Mouse (Mus musculus): ENCODE results near the gene Shc3.

DNA sequence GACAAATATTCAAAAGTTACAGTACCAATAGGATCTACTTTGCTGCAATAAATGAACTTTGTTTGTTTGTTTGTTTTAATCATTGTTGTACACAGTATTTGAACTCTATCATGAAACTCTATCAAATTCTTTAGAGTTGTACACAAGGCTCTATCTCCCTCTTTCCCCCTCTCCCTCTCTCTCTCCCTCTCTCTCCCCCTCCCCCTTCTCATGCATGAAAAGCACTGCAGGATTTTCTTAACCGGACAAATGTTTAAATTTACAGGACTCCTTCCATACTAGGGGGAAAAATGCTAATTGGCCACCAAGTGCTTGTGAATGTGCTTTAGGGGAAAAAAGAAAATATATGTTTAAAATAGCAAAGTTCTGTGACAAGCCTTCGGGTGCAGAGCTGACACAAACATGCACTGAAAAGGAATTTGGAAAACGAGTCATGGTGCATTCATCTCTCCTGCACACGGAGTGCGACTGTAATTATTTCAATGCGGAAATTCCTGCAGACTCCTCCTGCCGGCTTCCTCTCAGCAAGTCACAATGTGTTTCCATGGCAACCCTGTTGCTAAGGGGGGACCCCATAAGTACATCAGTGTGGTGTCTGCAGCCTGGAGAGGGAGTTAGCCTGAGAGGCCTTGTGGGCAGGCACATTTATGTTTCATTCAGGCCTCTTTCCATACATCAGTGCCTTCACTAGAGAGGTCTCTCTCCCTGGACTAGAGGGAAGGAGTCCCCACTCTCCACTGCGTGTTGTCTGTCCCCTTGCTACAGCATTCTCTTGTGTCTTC lies 11.2 kb upstream of the Shc3 start:
- no peak for TF ChIP-seq EP300 (IDR thresholded peaks at IDR 0.05; ENCODE audit: insufficient read depth, low read depth, low read length)
- no peak for TF ChIP-seq CTCF (IDR thresholded peaks at IDR 0.05)
- TF ChIP-seq POLR2A (IDR thresholded peaks at IDR 0.05; ENCODE audit: insufficient read depth, low read depth, low read length) = no peak
